Mouse (Mus musculus): Measurements from ENCODE around the gene Lgals3bp. TPM values are rescaled to one million over a fixed set of nuclear protein-coding genes. Genes with fewer than 3 reads are reported as not detected.

Lgals3bp gene
- polyA plus RNA-seq, 2 experiments, result 30.1 to 36.6 TPM

DNA sequence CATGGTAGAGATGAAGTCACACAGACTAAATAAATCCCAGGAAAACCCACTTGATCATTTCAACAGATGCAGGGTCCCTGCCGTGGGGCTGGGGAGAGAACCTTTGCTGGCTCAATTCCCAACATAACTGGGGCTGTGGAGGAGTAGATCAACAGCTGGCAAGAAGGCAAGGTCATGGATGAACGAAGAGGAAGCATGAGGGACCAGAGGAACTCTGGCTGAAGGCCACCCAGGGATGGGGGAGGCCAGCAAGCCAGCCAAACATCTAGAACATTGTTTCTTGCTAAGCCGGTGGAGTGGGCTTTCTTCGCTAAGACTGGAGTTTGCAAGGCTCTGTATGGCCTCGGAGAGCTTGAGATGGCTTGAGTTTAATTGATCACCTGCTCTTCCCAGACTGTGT is 26.0 kb downstream of the Lgals3bp start:
- 66% methylated on average over 5 of the region's 5 CpGs for WGBS (ENCODE audit: insufficient replicate concordance)

DNA sequence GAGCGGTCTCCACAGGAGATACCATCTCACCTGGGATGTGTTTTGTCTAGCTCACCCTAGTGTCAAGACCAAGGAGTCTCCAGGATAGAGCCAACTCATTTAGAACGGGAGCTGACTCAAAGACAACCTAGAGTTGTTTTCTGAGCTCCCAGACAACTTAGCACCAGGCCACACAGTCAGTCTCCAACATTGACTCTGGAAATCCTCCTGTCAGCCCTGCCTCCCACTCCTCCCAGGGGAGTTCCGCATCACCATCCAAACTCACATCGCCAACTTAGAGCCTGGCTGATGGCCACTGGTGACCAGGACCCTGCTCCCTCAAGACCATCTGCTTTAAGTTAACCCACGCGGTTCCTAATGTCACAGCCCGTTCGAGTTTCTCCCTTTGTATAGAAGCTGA is 26.4 kb downstream of the Lgals3bp start:
- no peak overlapping the region for H3K27ac ChIP-seq
- H3K9ac ChIP-seq (replicated peaks), result no peak overlapping the region
- no peaks in the 10 kb centered on the region for H3K27me3 ChIP-seq (ENCODE audit: control insufficient read depth, insufficient read depth, low read length)
- no peaks in the 10 kb centered on the region for H3K36me3 ChIP-seq (replicated peaks; ENCODE audit: control insufficient read depth, insufficient read depth, low read depth)
- H3K4me2 ChIP-seq (ENCODE audit: low read depth), result no peak overlapping the region
- ATAC-seq (ENCODE audit: insufficient read depth), result no peak
- WGBS (ENCODE audit: insufficient replicate concordance), result 65% methylated on average over 8 of the region's 8 CpGs
- TF ChIP-seq EP300 (IDR thresholded peaks at IDR 0.05; ENCODE audit: low read depth), result no peak
- TF ChIP-seq CTCF (IDR thresholded peaks at IDR 0.05; ENCODE audit: low read depth), result no peak
- no peaks in the 10 kb centered on the region for H3K4me1 ChIP-seq (replicated peaks; ENCODE audit: control insufficient read depth in 2 of 2, insufficient read depth in 2 of 2, low read length in 1 of 2)
- DNase-seq (ENCODE audit: low read depth in 3 of 3, low spot score in 3 of 3), result no peak
- H3K4me3 ChIP-seq (ENCODE audit: insufficient read depth in 1 of 2, low read depth in 2 of 2, low read length in 2 of 2), result no peak overlapping the region
- no peaks in the 10 kb centered on the region for H3K9me3 ChIP-seq (ENCODE audit: control insufficient read depth, low read length)

More for the DNA sequence above, 26.0 kb downstream of the Lgals3bp start:
- no peak overlapping the region for H3K4me2 ChIP-seq (ENCODE audit: low read depth)
- H3K36me3 ChIP-seq (replicated peaks; ENCODE audit: control insufficient read depth, insufficient read depth, low read depth), result no peaks in the 10 kb centered on the region
- DNase-seq (ENCODE audit: low read depth in 3 of 3, low spot score in 3 of 3), result no peak
- H3K4me3 ChIP-seq (ENCODE audit: insufficient read depth in 1 of 2, low read depth in 2 of 2, low read length in 2 of 2), result no peak overlapping the region
- H3K4me1 ChIP-seq (replicated peaks; ENCODE audit: control insufficient read depth in 2 of 2, insufficient read depth in 2 of 2, low read length in 1 of 2), result no peaks in the 10 kb centered on the region
- no peak for TF ChIP-seq CTCF (IDR thresholded peaks at IDR 0.05; ENCODE audit: low read depth)
- no peak for TF ChIP-seq EP300 (IDR thresholded peaks at IDR 0.05; ENCODE audit: low read depth)
- no peaks in the 10 kb centered on the region for H3K9me3 ChIP-seq (ENCODE audit: control insufficient read depth, low read length)
- no peak for ATAC-seq (ENCODE audit: insufficient read depth)
- H3K27ac ChIP-seq, result no peak overlapping the region
- H3K9ac ChIP-seq (replicated peaks), result no peak overlapping the region
- H3K27me3 ChIP-seq (ENCODE audit: control insufficient read depth, insufficient read depth, low read length), result no peaks in the 10 kb centered on the region

DNA sequence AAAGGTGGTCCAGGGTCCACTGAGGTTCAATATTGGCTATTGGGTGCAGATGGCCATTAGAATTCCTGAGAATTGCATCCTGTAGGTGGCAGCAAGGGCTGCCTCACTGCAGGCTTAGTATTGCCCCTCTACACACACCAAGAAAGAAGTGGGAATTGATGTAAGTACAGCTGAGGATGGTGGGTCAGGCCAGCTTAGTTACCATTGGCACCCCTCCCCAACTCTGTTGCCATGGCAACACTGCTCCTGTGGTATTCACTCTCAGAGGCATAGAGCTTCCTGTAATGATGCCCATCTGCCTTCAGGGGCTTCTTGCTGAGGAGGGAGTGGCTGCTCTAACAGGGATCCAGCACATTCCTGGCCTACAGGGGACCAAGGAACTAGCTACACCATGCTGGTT is 26.9 kb downstream of the Lgals3bp start:
- no peak for TF ChIP-seq CTCF (IDR thresholded peaks at IDR 0.05; ENCODE audit: low read depth)
- TF ChIP-seq EP300 (IDR thresholded peaks at IDR 0.05; ENCODE audit: low read depth), result no peak
- Histone ChIP-seq H3K4me2 (ENCODE audit: low read depth) (no peak overlapping the region), H3K9ac (replicated peaks) (no peak overlapping the region), H3K4me3 (ENCODE audit: insufficient read depth in 1 of 2, low read depth in 2 of 2, low read length in 2 of 2) (no peak overlapping the region), H3K4me1 (replicated peaks; ENCODE audit: control insufficient read depth in 2 of 2, insufficient read depth in 2 of 2, low read length in 1 of 2) (no peaks in the 10 kb centered on the region), H3K36me3 (replicated peaks; ENCODE audit: control insufficient read depth, insufficient read depth, low read depth) (no peaks in the 10 kb centered on the region), H3K27me3 (ENCODE audit: control insufficient read depth, insufficient read depth, low read length) (no peaks in the 10 kb centered on the region), H3K9me3 (ENCODE audit: control insufficient read depth, low read length) (no peaks in the 10 kb centered on the region), H3K27ac (no peak overlapping the region)
- ATAC-seq (ENCODE audit: insufficient read depth), result no peak
- no peak for DNase-seq (ENCODE audit: low read depth in 3 of 3, low spot score in 3 of 3)

- ATAC-seq (ENCODE audit: insufficient read depth) (no peak), DNase-seq (ENCODE audit: low read depth in 3 of 3, low spot score in 3 of 3) (no peak)
- H3K36me3 ChIP-seq (replicated peaks; ENCODE audit: control insufficient read depth, insufficient read depth, low read depth), result no peaks in the 10 kb centered on the region
- H3K4me3 ChIP-seq (ENCODE audit: insufficient read depth in 1 of 2, low read depth in 2 of 2, low read length in 2 of 2), result no peak overlapping the region
- no peak overlapping the region for H3K9ac ChIP-seq (replicated peaks)
- no peak overlapping the region for H3K27ac ChIP-seq
- H3K4me1 ChIP-seq (replicated peaks; ENCODE audit: control insufficient read depth in 2 of 2, insufficient read depth in 2 of 2, low read length in 1 of 2), result no peaks in the 10 kb centered on the region
- H3K9me3 ChIP-seq (ENCODE audit: control insufficient read depth, low read length), result no peaks in the 10 kb centered on the region
- H3K4me2 ChIP-seq (ENCODE audit: low read depth), result no peak overlapping the region
- 51% methylated on average over 5 of the region's 5 CpGs for WGBS (ENCODE audit: insufficient replicate concordance)
- no peaks in the 10 kb centered on the region for H3K27me3 ChIP-seq (ENCODE audit: control insufficient read depth, insufficient read depth, low read length)
- TF ChIP-seq EP300 (IDR thresholded peaks at IDR 0.05; ENCODE audit: low read depth) (no peak), CTCF (IDR thresholded peaks at IDR 0.05; ENCODE audit: low read depth) (no peak)
Measured at GRCm38 (mm10) chr11:118374506-118374905, 27.4 kb downstream of the Lgals3bp start.

- no peak overlapping the region for H3K27ac ChIP-seq
- no peak overlapping the region for H3K4me2 ChIP-seq (ENCODE audit: low read depth)
- ATAC-seq (ENCODE audit: insufficient read depth), result no peak
- no peaks in the 10 kb centered on the region for H3K27me3 ChIP-seq (ENCODE audit: control insufficient read depth, insufficient read depth, low read length)
- no peaks in the 10 kb centered on the region for H3K4me1 ChIP-seq (replicated peaks; ENCODE audit: control insufficient read depth in 2 of 2, insufficient read depth in 2 of 2, low read length in 1 of 2)
- no peak for DNase-seq (ENCODE audit: low read depth in 3 of 3, low spot score in 3 of 3)
- 42% methylated on average over 7 of the region's 7 CpGs for WGBS (ENCODE audit: insufficient replicate concordance)
- H3K9me3 ChIP-seq (ENCODE audit: control insufficient read depth, low read length), result no peaks in the 10 kb centered on the region
- no peak overlapping the region for H3K9ac ChIP-seq (replicated peaks)
- TF ChIP-seq CTCF (IDR thresholded peaks at IDR 0.05; ENCODE audit: low read depth) (no peak), EP300 (IDR thresholded peaks at IDR 0.05; ENCODE audit: low read depth) (no peak)
- H3K36me3 ChIP-seq (replicated peaks; ENCODE audit: control insufficient read depth, insufficient read depth, low read depth), result no peaks in the 10 kb centered on the region
- no peak overlapping the region for H3K4me3 ChIP-seq (ENCODE audit: insufficient read depth in 1 of 2, low read depth in 2 of 2, low read length in 2 of 2)
Measured at GRCm38 (mm10) chr11:118372641-118373040, 29.3 kb downstream of the Lgals3bp start.

All from liver, embryonic 14.5 days (tissue).